Mouse (Mus musculus) spleen, adult 18-20 months (tissue): ENCODE measurements around the gene Diaph3.
"Not testable (repeated sequence)": the region's sequence is repeated elsewhere in the genome, so short reads cannot be mapped to it uniquely, and the experiment has no call there.

Source experiments
- DNase-seq, 2 experiments: peaks; one replicate each; pipeline ENCODE4 v3.0.0; 2022; ENCODE audit warnings: mixed read lengths in 2 of 2

The Diaph3 gene

GRCm38 (mm10) chr14:86729617-86730098 is 411.4 kb downstream of the Diaph3 start:
- no peak for DNase-seq

DNA sequence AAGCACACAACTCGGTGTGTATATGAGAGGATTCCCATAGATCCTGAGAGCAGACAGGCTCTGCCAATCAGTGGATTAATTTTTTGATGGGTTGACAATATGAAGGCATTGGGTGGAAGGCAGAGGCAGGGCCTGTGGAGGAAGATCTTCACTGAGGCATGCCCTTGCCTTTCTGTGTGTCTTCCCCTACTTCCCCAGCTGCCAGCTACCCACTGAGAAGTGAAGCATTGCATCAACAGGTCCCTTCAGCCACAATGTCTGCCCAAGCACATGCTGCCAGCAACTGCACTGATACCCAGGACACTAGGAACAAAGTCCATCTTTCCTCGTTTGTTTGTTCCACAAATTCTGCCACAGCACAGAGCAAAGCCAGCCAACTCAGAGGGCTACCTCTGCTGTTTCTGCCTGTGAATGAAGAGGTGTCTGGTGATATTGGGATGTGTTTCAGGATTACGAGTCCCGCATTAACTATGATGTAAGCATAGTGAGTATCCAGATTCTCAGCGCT is 413.4 kb downstream of the Diaph3 start:
- DNase-seq, result no peak

DNA sequence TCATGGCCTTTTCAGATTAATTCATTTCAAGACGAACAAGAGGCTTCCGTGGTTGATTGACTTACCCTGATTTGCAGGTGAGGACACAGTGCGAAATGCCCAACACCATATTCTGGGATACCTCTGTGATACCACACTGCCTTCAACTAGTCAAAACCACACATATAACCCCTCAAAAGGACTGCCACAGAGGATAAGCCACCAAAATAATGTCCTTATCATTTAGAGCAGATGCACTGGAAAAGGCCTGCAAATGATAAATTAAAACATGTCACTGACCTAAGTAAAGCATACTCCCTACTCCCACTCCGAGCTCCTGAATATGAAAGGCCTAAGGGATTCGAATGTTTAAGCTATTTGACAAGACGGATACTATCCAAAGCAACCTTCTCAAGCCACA is 419.3 kb downstream of the Diaph3 start:
- DNase-seq, result no peak

GRCm38 (mm10) chr14:86721082-86721481 is 420.0 kb downstream of the Diaph3 start:
- no peak for DNase-seq

DNA sequence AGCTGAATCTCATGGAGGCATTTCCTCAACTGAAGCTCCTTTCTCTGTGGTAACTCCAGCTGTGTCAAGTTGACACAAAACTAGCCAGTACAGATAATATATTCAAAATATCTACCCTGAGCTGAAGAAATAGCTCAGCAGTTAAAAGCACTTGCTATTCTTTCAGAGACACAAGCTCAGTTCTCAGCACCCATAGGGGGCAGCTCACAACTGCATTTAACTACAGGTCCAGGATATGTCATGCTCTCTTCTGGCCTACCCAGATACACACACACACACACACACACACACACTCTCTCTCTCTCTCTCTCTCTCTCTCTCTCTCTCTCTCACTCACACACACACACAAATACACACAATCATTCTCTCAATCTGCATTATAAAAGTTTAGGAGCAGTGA is 420.6 kb downstream of the Diaph3 start:
- DNase-seq, result not testable (repeated sequence)

GRCm38 (mm10) chr14:86714088-86714690 is 426.8 kb downstream of the Diaph3 start:
- DNase-seq, result no peak

DNA sequence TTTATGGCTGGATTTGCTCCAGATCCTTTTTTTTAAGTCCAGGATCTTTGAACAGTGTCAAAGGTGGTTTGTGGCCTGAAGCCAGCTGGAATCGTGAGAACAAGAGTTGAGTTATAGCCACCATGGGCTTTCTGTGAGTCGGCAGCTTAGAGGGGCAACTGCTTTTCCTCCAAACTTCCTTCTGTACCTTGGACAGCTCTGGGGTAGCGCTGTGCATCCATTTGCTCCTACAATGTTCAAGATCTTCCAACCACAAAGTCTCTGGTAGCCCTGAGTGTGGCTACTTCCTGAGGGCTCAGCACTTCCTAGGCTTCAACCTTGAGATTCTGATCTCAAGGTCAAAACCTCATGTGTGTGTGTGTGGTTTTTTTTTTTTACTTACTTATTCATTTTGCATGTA is 437.0 kb downstream of the Diaph3 start:
- no peak for DNase-seq

DNA sequence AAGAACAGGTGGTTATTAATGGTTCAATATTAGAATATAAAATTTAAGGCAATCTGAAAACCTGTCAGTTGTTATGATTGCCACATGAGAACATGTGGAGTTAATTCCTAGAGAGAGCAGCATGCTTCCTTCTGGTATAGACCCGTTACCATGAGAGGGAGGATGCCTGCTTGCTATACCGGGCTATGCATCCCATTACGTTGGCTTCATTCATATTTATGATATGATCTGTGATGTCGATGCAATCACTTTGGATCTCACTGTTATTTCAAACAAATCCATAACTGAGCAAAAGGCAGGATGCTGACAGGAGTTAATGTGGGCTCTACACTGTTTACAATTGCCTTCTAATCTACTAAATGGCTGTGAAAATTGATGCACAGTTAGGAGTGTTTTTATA is 439.9 kb downstream of the Diaph3 start:
- no peak for DNase-seq

DNA sequence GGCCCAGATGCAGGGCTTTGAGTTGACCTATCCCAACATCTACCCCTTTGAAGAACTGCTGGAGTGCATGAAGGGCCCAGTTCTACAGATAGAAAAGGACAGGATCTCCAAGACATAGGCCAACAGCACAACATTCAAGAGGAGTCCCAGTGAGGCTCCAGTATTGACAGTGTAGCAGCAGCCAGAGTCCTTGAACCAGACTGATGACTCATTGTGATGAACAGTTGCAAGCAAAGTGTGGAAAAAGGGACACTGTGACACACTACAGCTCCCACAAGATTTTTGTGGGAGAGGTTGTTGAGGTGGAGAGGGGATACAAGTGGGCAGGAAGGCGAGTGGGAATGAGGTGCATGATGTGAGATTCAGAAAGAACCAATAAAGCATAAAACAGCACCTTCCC is 443.1 kb downstream of the Diaph3 start:
- no peak for DNase-seq

DNA sequence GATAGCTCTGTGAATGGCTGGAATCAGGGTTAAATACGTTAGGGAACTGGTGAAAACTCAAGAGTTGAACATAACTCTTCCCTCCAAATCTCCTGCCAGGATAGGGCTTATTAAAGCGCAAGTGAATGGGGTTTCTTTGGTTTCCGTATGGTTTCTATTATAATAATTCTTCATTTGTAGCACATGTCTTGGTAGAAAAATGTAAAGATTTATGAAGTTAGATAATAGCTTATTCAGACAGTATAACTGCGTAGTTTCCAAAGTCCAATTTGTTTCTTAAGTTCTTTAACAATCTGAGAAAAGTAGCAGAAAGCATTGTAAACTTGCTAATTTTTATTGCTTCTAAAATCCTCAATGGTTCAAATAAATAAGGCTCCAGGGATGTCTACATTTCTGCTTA is 448.3 kb downstream of the Diaph3 start:
- DNase-seq, result no peak

GRCm38 (mm10) chr14:86691298-86691697 is 449.7 kb downstream of the Diaph3 start:
- DNase-seq, result no peak

GRCm38 (mm10) chr14:86684585-86685503 is 456.2 kb downstream of the Diaph3 start:
- DNase-seq, result no peak

DNA sequence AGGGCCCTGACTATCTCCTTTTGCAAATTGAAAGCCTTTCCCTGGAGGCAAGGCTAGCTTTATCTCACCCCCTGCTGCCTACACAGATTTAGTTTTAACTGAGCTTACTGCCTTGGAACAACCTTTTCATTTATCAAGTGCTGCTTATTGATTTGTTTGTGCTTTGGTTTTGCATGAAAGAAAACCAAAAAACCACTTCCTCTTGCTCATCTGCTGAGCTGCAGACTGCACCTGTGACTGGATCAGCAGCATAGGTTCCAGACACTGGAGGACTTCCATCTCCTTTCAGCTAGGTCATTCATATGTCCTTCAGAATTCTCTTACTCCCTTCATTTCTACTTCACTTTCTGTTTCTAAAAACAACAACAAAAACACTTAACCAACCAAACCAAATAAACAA is 459.1 kb downstream of the Diaph3 start:
- DNase-seq, result no peak

GRCm38 (mm10) chr14:86678992-86679391 is 462.0 kb downstream of the Diaph3 start:
- DNase-seq, result no peak

- DNase-seq, result no peak
Observed at GRCm38 (mm10) chr14:86678179-86678780, 462.8 kb downstream of the Diaph3 start.

GRCm38 (mm10) chr14:86677015-86677414 is 464.0 kb downstream of the Diaph3 start:
- DNase-seq, result no peak

GRCm38 (mm10) chr14:86675314-86675713 is 465.7 kb downstream of the Diaph3 start:
- DNase-seq, result no peak

- DNase-seq, result no peak
Observed at GRCm38 (mm10) chr14:86662846-86663245, 478.2 kb downstream of the Diaph3 start.

DNA sequence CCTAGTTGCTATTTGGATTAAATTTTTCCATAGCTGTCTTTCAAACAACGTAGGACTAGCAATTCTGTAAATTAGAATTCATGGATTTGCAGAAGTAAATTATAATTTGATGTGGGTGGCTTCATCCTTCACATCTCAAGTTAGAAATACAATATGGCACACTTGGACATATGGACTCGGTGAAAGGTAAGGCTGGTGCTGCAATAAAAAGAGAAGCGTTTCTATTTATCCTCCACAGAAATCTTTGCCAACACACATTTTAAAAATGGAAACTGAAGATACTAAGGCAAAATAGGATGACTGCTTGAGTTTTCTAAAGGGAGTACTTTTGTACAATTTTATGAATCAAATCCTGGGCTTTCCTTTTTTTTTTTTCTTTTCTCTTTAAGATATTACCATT is 480.5 kb downstream of the Diaph3 start:
- DNase-seq, result no peak

GRCm38 (mm10) chr14:86656262-86656661 is 484.8 kb downstream of the Diaph3 start:
- DNase-seq, result no peak

GRCm38 (mm10) chr14:86646499-86647120 is 494.4 kb downstream of the Diaph3 start:
- no peak for DNase-seq

DNA sequence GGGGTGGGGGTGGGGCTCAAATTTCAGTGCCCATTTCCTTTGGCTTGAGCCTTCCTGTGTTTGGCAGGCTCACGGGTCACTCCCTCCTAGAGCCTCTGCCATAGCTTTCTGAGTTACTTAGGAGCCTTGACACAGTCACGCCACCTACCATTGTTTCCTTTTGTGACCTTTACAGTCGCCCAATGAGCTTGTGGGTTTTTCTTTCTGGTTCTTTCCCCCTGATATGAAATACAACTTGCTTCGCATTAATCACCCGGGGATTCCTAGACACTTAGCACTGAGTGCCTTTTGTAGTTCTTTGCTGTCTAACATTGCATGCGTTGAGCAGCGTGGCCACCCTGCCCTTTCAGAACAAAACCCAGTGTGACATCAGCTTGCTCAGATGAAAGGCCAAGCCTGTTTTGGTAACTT is 498.2 kb downstream of the Diaph3 start:
- DNase-seq, result no peak

- no peak for DNase-seq
Observed at GRCm38 (mm10) chr14:86641839-86642238, 499.2 kb downstream of the Diaph3 start.
